Mouse (Mus musculus): Measurements from ENCODE around the gene Cyp2w1.

- no peak for TF ChIP-seq REST (IDR thresholded peaks at IDR 0.05; ENCODE audit: insufficient read depth, insufficient read length)
- no peak for TF ChIP-seq MAX (IDR thresholded peaks at IDR 0.05; ENCODE audit: low read depth)
- no peak for TF ChIP-seq POLR2A (IDR thresholded peaks at IDR 0.05; ENCODE audit: insufficient read length, low read depth)
- TF ChIP-seq MYOD1 (IDR thresholded peaks at IDR 0.05; ENCODE audit: control insufficient read depth in 1 of 3, insufficient read length in 2 of 3, low read depth in 2 of 3) = no peak
- TF ChIP-seq POLR2AphosphoS2 (IDR thresholded peaks at IDR 0.05; ENCODE audit: insufficient read length, low read depth) = no peak
- no peak for TF ChIP-seq TCF12 (IDR thresholded peaks at IDR 0.05; ENCODE audit: insufficient read depth, poor library complexity, severe bottlenecking)
- no peak for TF ChIP-seq CEBPB (IDR thresholded peaks at IDR 0.05; ENCODE audit: insufficient read depth, poor library complexity, severe bottlenecking)
- no peak for TF ChIP-seq MYOG (IDR thresholded peaks at IDR 0.05; ENCODE audit: control insufficient read depth in 1 of 3, insufficient read depth in 1 of 3, insufficient read length in 2 of 3, low read depth in 2 of 3)
- no peak for TF ChIP-seq USF1 (IDR thresholded peaks at IDR 0.05; ENCODE audit: low read depth)
- TF ChIP-seq SRF (IDR thresholded peaks at IDR 0.05; ENCODE audit: control insufficient read depth, insufficient read length, low read depth) = no peak
- TF ChIP-seq E2F4 (IDR thresholded peaks at IDR 0.05; ENCODE audit: insufficient read depth) = no peak
These were observed 11.4 kb downstream of the Cyp2w1 start for GRCm38 (mm10) chr5:139363858-139364257.
